Mouse (Mus musculus) lung, postnatal 4 days (tissue): ENCODE data around the gene Vmn1r8.
"Not testable (repeated sequence)": the region's sequence is repeated elsewhere in the genome, so short reads cannot be mapped to it uniquely, and the experiment has no call there.

ENCODE experiments used
- DNase-seq, 2 experiments: peaks; one replicate each; pipeline ENCODE4 v3.0.0; 2021

Vmn1r8 gene

GRCm38 (mm10) chr6:57031984-57032383, at the start of gene Vmn1r8:
Vmn1r8 (plus strand) TSS chr6:57032284.
- no peak for DNase-seq

- DNase-seq = no peak
Observed at GRCm38 (mm10) chr6:56996943-56997342, 35.1 kb upstream of the Vmn1r8 start, which contains the start of gene Vmn1r6. Vmn1r6 (plus strand) TSS chr6:56997243.

GRCm38 (mm10) chr6:57025224-57025623, 6.9 kb upstream of the Vmn1r8 start, which contains the start of gene Vmn1r7:
Vmn1r7 (minus strand) TSS chr6:57025324.
- not testable (repeated sequence) for DNase-seq

- no peak for DNase-seq
Observed at GRCm38 (mm10) chr6:57034674-57035073, 2.6 kb downstream of the Vmn1r8 start.

- no peak for DNase-seq
Observed at GRCm38 (mm10) chr6:57063730-57064129, 31.6 kb downstream of the Vmn1r8 start.

GRCm38 (mm10) chr6:57066487-57066886, 34.4 kb downstream of the Vmn1r8 start, which contains the start of gene Vmn1r9:
Vmn1r9 (plus strand) TSS chr6:57066787.
- DNase-seq = no peak
